Mouse (Mus musculus) CH12.LX (cell line): ENCODE measurements at regions not wholly inside any gene's neighbourhood (a gene's known extent, or its start where the extent isn't known, plus 50 kb on each side); places are given as distances from the start of the nearest gene placed in this dataset.

Source experiments
- DNase-seq: peaks from one replicate; pipeline ENCODE4 v3.0.0-alpha.2; 2013; ENCODE audit errors: extremely low read depth
- H3K27ac ChIP-seq: 2 replicates; pipeline ENCODE4 v1.5.1; 2012; ENCODE audit warnings: low read depth, mild to moderate bottlenecking, control low read depth, moderate library complexity; ENCODE audit not compliant: insufficient read depth
- H3K27me3 ChIP-seq: replicated peaks from 2 replicates; pipeline ENCODE3; 2012; ENCODE audit warnings: inconsistent platforms
- H3K36me3 ChIP-seq, 2 experiments: replicated peaks in 1 of 2; 2 replicates each; pipeline versions ENCODE3 to v1.6.1; 2012; ENCODE audit warnings: inconsistent platforms in 1 of 2, low read length in 1 of 2, mild to moderate bottlenecking in 1 of 2, mixed read lengths in 1 of 2, moderate library complexity in 1 of 2; ENCODE audit not compliant: control insufficient read depth in 1 of 2, insufficient read depth in 1 of 2
- H3K4me1 ChIP-seq, 2 experiments: 2 replicates each; pipeline ENCODE4 v1.6.1; 2012; ENCODE audit warnings: inconsistent platforms in 1 of 2, moderate library complexity in 1 of 2; ENCODE audit not compliant: insufficient read depth in 2 of 2, control insufficient read depth in 1 of 2
- H3K4me2 ChIP-seq: 2 replicates; pipeline ENCODE4 v1.6.1; 2012; ENCODE audit warnings: low read depth, mild to moderate bottlenecking, control low read depth; ENCODE audit not compliant: poor library complexity, insufficient read depth, severe bottlenecking
- H3K4me3 ChIP-seq, 3 experiments: fragments of 150-350 bp in 1 of 3; sonication (generic) in 1 of 3; replicated peaks in 1 of 3; 2 replicates each; pipeline versions ENCODE3 to v1.5.1; 2011 to 2012; ENCODE audit warnings: low read depth in 2 of 3, low read length in 2 of 3, mild to moderate bottlenecking in 2 of 3, moderate library complexity in 2 of 3, control low read depth in 1 of 3, improper control_type of control experiment in 1 of 3, inconsistent platforms in 1 of 3, mixed read lengths in 1 of 3; ENCODE audit not compliant: poor library complexity in 1 of 3
- H3K79me2 ChIP-seq: replicated peaks from 2 replicates; pipeline ENCODE4 v1.6.1; 2012; ENCODE audit warnings: mild to moderate bottlenecking, moderate library complexity; ENCODE audit not compliant: control insufficient read depth, poor library complexity, insufficient read depth, severe bottlenecking; ENCODE audit errors: extremely low read depth
- H3K9ac ChIP-seq: 2 replicates; pipeline ENCODE4 v1.6.1; 2012; ENCODE audit warnings: low read depth, mild to moderate bottlenecking, control low read depth, moderate library complexity; ENCODE audit not compliant: insufficient read depth
- H3K9me3 ChIP-seq: replicated peaks from 2 replicates; pipeline ENCODE3; 2012; ENCODE audit warnings: low read length, inconsistent platforms, mixed read lengths
- BHLHE40 ChIP-seq: IDR thresholded peaks from 2 replicates; pipeline ENCODE4 v1.6.1; 2011; ENCODE audit warnings: mild to moderate bottlenecking, low read depth, low read length, improper control_type of control experiment
- CHD2 ChIP-seq: IDR thresholded peaks from 2 replicates; pipeline ENCODE4 v1.6.1; 2011; ENCODE audit warnings: low read length, improper control_type of control experiment
- CTCF ChIP-seq, 2 experiments: IDR thresholded peaks in 1 of 2; conservative IDR thresholded peaks in 1 of 2; 2 replicates each; pipeline ENCODE4 v1.5.1; 2011 to 2012; ENCODE audit warnings: low read depth in 2 of 2, low read length in 2 of 2, improper control_type of control experiment in 1 of 2, inconsistent platforms in 1 of 2, mild to moderate bottlenecking in 1 of 2, moderate library complexity in 1 of 2
- E2F4 ChIP-seq: IDR thresholded peaks from 2 replicates; pipeline ENCODE4 v1.6.1; 2011; ENCODE audit warnings: low read depth, low read length, improper control_type of control experiment; ENCODE audit not compliant: insufficient replicate concordance
- ELF1 ChIP-seq: IDR thresholded peaks from 2 replicates; pipeline ENCODE4 v1.6.1; 2014; ENCODE audit warnings: low read depth, mild to moderate bottlenecking, inconsistent platforms, low read length, improper control_type of control experiment
- MEF2A ChIP-seq: IDR thresholded peaks from 2 replicates; pipeline ENCODE4 v1.6.1; 2014; ENCODE audit warnings: low read depth, mild to moderate bottlenecking, inconsistent platforms, low read length, improper control_type of control experiment, borderline replicate concordance
- MXI1 ChIP-seq: IDR thresholded peaks from 2 replicates; pipeline ENCODE4 v1.6.1; 2011; ENCODE audit warnings: mild to moderate bottlenecking, low read depth, low read length, improper control_type of control experiment
- MYC ChIP-seq: IDR thresholded peaks from 2 replicates; pipeline ENCODE4 v1.6.1; 2011; ENCODE audit warnings: low read depth, mild to moderate bottlenecking, improper control_type of control experiment, low read length
- NELFE ChIP-seq: IDR thresholded peaks from 2 replicates; pipeline ENCODE4 v1.6.1; 2011; ENCODE audit warnings: low read depth, low read length, improper control_type of control experiment
- PAX5 ChIP-seq: IDR thresholded peaks from 2 replicates; pipeline ENCODE4 v1.6.1; 2012; ENCODE audit warnings: low read length, inconsistent platforms, mixed read lengths
- RAD21 ChIP-seq: IDR thresholded peaks from 2 replicates; pipeline ENCODE4 v1.6.1; 2011; ENCODE audit warnings: low read depth, mild to moderate bottlenecking, low read length, improper control_type of control experiment, moderate library complexity
- SIN3A ChIP-seq: IDR thresholded peaks from 2 replicates; pipeline ENCODE4 v1.6.1; 2012; ENCODE audit warnings: low read length, improper control_type of control experiment, inconsistent platforms
- TCF12 ChIP-seq: IDR thresholded peaks from 2 replicates; pipeline ENCODE4 v1.6.1; 2014; ENCODE audit warnings: low read depth, mild to moderate bottlenecking, inconsistent platforms, low read length, improper control_type of control experiment
- USF1 ChIP-seq: IDR thresholded peaks from 2 replicates; pipeline ENCODE4 v1.6.1; 2014; ENCODE audit warnings: low read depth, mild to moderate bottlenecking, inconsistent platforms, low read length, improper control_type of control experiment
- ZMIZ1 ChIP-seq: IDR thresholded peaks from 2 replicates; pipeline ENCODE4 v1.6.1; 2012; ENCODE audit warnings: low read depth, mild to moderate bottlenecking, inconsistent platforms, low read length, improper control_type of control experiment
- dilution Hi-C: fragments of 300-500 bp; cut with MboI; formaldehyde crosslinking; loops from 2 replicates; pipeline ENCODE4 v1.14.3; 2020; ENCODE audit warnings: low sequenced_read_pairs; ENCODE audit not compliant: extremely low pct_unique_long_range_greater_than_20kb, extremely low pct_ligation_motif_present
- in situ Hi-C: fragments of 300-500 bp; cut with MboI; formaldehyde crosslinking; loops from 3 replicates; pipeline ENCODE4 v1.14.3; 2019; ENCODE audit warnings: low sequenced_read_pairs, low pct_ligation_motif_present, low pct_unique_long_range_greater_than_20kb, mixed read lengths

- H3K4me2 ChIP-seq, result no peak overlapping the region
- dilution Hi-C loops, result no loop called here
Measured at GRCm38 (mm10) chr10:111083861-111084260, 73.9 kb upstream of the Zdhhc17 start.

GRCm38 (mm10) chr10:111083338-111083737 lies 73.4 kb upstream of the Zdhhc17 start:
- H3K27ac ChIP-seq, result no peak overlapping the region
- H3K4me2 ChIP-seq, result no peak overlapping the region; the same call in 1 of the 2 replicates
- no peaks in the 10 kb centered on the region for H3K79me2 ChIP-seq
- dilution Hi-C loops (no loop called here), in situ Hi-C loops (no loop called here)
- no peak overlapping the region for H3K4me3 ChIP-seq
- no peaks in the 10 kb centered on the region for H3K27me3 ChIP-seq
- DNase-seq, result no peak
- no peak overlapping the region for H3K9ac ChIP-seq
- H3K4me1 ChIP-seq, result no peaks in the 10 kb centered on the region; a peak in 1 of 4 replicates
- TF ChIP-seq E2F4 (no peak), RAD21 (no peak), ELF1 (no peak), CHD2 (no peak), CTCF (conservative IDR thresholded peaks at IDR 0.05 in 1 of 2, IDR thresholded peaks at IDR 0.05 in 1 of 2; ENCODE audit: low read depth in 2 of 2, low read length in 2 of 2) (0 out of 4 replicates have a peak, but pooled peaks of 1 of the 2 experiments have one; percentile 7)
- no peaks in the 10 kb centered on the region for H3K36me3 ChIP-seq
- H3K9me3 ChIP-seq, result no peaks in the 10 kb centered on the region

More at GRCm38 (mm10) chr10:111083861-111084260, 73.9 kb upstream of the Zdhhc17 start:
- Histone ChIP-seq H3K9ac (no peak overlapping the region), H3K27me3 (no peaks in the 10 kb centered on the region), H3K9me3 (no peaks in the 10 kb centered on the region), H3K36me3 (no peaks in the 10 kb centered on the region), H3K4me1 (no peaks in the 10 kb centered on the region; a peak in 1 of 4 replicates), H3K27ac (no peak overlapping the region), H3K79me2 (no peaks in the 10 kb centered on the region), H3K4me3 (no peak overlapping the region)
- no peak for DNase-seq
- TF ChIP-seq TCF12 (no peak), RAD21 (no peak), MYC (no peak), CTCF (conservative IDR thresholded peaks at IDR 0.05 in 1 of 2, IDR thresholded peaks at IDR 0.05 in 1 of 2; ENCODE audit: low read depth in 2 of 2, low read length in 2 of 2) (no peak), MEF2A (no peak), USF1 (no peak), PAX5 (no peak), SIN3A (no peak), ZMIZ1 (no peak), NELFE (no peak), MXI1 (no peak), BHLHE40 (no peak)
- in situ Hi-C loops, result no loop called here

GRCm38 (mm10) chr10:111080322-111080721 lies 70.4 kb upstream of the Zdhhc17 start:
- no peaks in the 10 kb centered on the region; a peak in 1 of 4 replicates for H3K4me1 ChIP-seq
- no peak for DNase-seq
- in situ Hi-C loops, result no loop called here
- H3K27me3 ChIP-seq, result no peaks in the 10 kb centered on the region
- no peaks in the 10 kb centered on the region for H3K9me3 ChIP-seq
- no peaks in the 10 kb centered on the region for H3K79me2 ChIP-seq
- H3K4me3 ChIP-seq, result no peak overlapping the region
- H3K27ac ChIP-seq, result no peak overlapping the region
- dilution Hi-C loops, result no loop called here
- no peak overlapping the region for H3K4me2 ChIP-seq
- H3K9ac ChIP-seq, result no peak overlapping the region
- TF ChIP-seq ZMIZ1, result no peak
- H3K36me3 ChIP-seq, result no peaks in the 10 kb centered on the region
